In the genomic region with DNA sequence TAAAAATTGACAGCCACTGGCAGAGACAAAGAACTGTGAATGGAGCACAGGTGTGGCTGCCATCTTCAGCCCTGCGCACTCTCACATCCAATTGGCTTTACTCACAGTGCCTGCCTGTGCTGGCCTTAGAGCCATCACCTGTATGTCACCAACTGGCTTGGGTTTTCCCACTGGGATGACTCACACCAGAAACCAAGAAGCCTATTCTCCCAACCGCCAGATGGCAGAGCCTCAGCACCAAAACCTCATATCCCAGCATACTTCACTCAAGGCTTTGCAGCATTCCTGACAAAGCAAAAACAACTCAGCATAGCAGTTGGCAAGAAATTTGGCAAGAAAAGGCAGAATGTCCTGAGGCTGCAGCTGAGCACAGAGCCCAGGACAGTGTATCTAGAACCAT, we compare ENCODE assay signal across 8 mouse cellular contexts. TPM values are rescaled to one million over a fixed set of nuclear protein-coding genes. Genes with fewer than 3 reads are reported as not detected.
DNase-seq lines count a peak whose midpoint lies in the region; ATAC-seq and TF ChIP-seq lines count a peak whose summit lies in the region.

No protein-coding gene starts in this region.

- H3K4me3 ChIP-seq in forebrain, embryonic 14.5 days (ENCODE audit: low read depth, low read length) = no peak overlapping the region
- H3K4me3 ChIP-seq in forebrain, embryonic 10.5 days = no peak overlapping the region

- peak; percentile 46 for DNase-seq in forebrain, embryonic 14.5 days (ENCODE audit: low spot score)
- no peak for DNase-seq in forebrain, embryonic 10.5 days (ENCODE audit: extremely low spot score, low spot score)
- DNase-seq in 3T3-L1 (ENCODE audit: low read depth, low spot score) = peak; percentile 94
- peak; percentile 63 for DNase-seq in brain, embryonic 14.5 days (ENCODE audit: low read depth)
- peak; percentile 48 to 66 for DNase-seq in layer of hippocampus, adult 8-10 months (ENCODE audit: low spot score in 2 of 2)
- no peak for DNase-seq in embryo, embryonic 10.5 days (ENCODE audit: low spot score)
- DNase-seq in thymus, postnatal 36 days = no peak

- no peak for TF ChIP-seq POLR2A in brain, embryonic 14.5 days (IDR thresholded peaks at IDR 0.05; ENCODE audit: borderline replicate concordance, extremely low read depth, insufficient read depth, insufficient read length, poor library complexity, severe bottlenecking)

- no peak overlapping the region for H3K4me2 ChIP-seq in forebrain, embryonic 14.5 days (ENCODE audit: low read length)

- H3K36me3 ChIP-seq in forebrain, embryonic 14.5 days (ENCODE audit: control insufficient read depth, insufficient read depth, low read length) = peaks cover 85% of the 10 kb centered on the region
- peaks cover 98% of the 10 kb centered on the region for H3K36me3 ChIP-seq in forebrain, embryonic 10.5 days (replicated peaks)

- H3K27me3 ChIP-seq in forebrain, embryonic 14.5 days (replicated peaks; ENCODE audit: control insufficient read depth, insufficient read depth, low read length) = no peaks in the 10 kb centered on the region
- no peaks in the 10 kb centered on the region for H3K27me3 ChIP-seq in forebrain, embryonic 10.5 days (ENCODE audit: poor library complexity, severe bottlenecking)

- whole genome bisulfite sequencing in forebrain, embryonic 14.5 days = 83% methylated on average over 2 of the region's 2 CpGs
- 88% methylated on average over 2 of the region's 2 CpGs for WGBS in forebrain, embryonic 10.5 days

- no peak overlapping the region for H3K9ac ChIP-seq in forebrain, embryonic 14.5 days (ENCODE audit: low read length)

- no peaks in the 10 kb centered on the region for H3K9me3 ChIP-seq in forebrain, embryonic 14.5 days (replicated peaks; ENCODE audit: control insufficient read depth, low read length)
- H3K9me3 ChIP-seq in forebrain, embryonic 10.5 days = no peaks in the 10 kb centered on the region

- peak; percentile 54; the same call in 1 of the 2 replicates for ATAC-seq in forebrain, embryonic 14.5 days
- no peak for ATAC-seq in granulocyte monocyte progenitor cell, adult 5-6 weeks (replicated peaks; ENCODE audit: poor library complexity, severe bottlenecking)

- peak overlapping the region; percentile 36; the same call in 1 of the 2 replicates for H3K27ac ChIP-seq in forebrain, embryonic 14.5 days (ENCODE audit: low read depth, low read length)
- no peak overlapping the region for H3K27ac ChIP-seq in forebrain, embryonic 10.5 days

- no peak for TF ChIP-seq CTCF in brain, embryonic 14.5 days (IDR thresholded peaks at IDR 0.05; ENCODE audit: borderline replicate concordance, extremely low read depth, insufficient read depth, insufficient read length)

- H3K4me1 ChIP-seq in forebrain, embryonic 14.5 days (ENCODE audit: control insufficient read depth, insufficient read depth, low read length) = no peaks in the 10 kb centered on the region
- H3K4me1 ChIP-seq in forebrain, embryonic 10.5 days = peaks cover 3% of the 10 kb centered on the region; the same call in 1 of the 2 replicates

RNA-seq across cellular contexts. Expression of a gene that starts 48.2 kb away (rescaled TPM):
- 116 and 164 TPM in 2 replicates for polyA plus RNA-seq in forebrain, embryonic 14.5 days (2014; fragmentation: Nextera tagmentation; extraction: Ambion mirVana)
- polyA plus RNA-seq in forebrain, embryonic 10.5 days (2016; fragmentation: Nextera tagmentation; extraction: Ambion mirVana) = 134 and 144 TPM in 2 replicates
- 142 and 175 TPM in 2 replicates for polyA plus RNA-seq in brain, embryonic 14.5 days (2012; rRNA removed)
- total RNA-seq in layer of hippocampus, adult 8-10 months (2022) = 100 to 1,000 TPM; 144 to 183 (median 161) TPM
- total RNA-seq in granulocyte monocyte progenitor cell, adult 5-6 weeks (2014; fragmentation: Nextera tagmentation) = 30.9 and 43.3 TPM in 2 replicates
- 33.3 and 43.6 TPM in 2 replicates for total RNA-seq in granulocyte monocyte progenitor cell, adult 5-6 weeks (2017)

RNA-seq across cellular contexts. Expression of a gene that starts 52.1 kb away (rescaled TPM):
- polyA plus RNA-seq in forebrain, embryonic 14.5 days (2014; fragmentation: Nextera tagmentation; extraction: Ambion mirVana) = 8.5 and 9.7 TPM in 2 replicates
- polyA plus RNA-seq in forebrain, embryonic 10.5 days (2016; fragmentation: Nextera tagmentation; extraction: Ambion mirVana) = 12.4 and 14.6 TPM in 2 replicates
- polyA plus RNA-seq in brain, embryonic 14.5 days (2012; rRNA removed) = 4.9 and 6.3 TPM in 2 replicates
- 1 to 10 TPM; 7.1 to 8.1 (median 7.7) TPM for total RNA-seq in layer of hippocampus, adult 8-10 months (2022)
- 14.1 and 21.9 TPM in 2 replicates for total RNA-seq in granulocyte monocyte progenitor cell, adult 5-6 weeks (2014; fragmentation: Nextera tagmentation)
- 23.0 and 23.8 TPM in 2 replicates for total RNA-seq in granulocyte monocyte progenitor cell, adult 5-6 weeks (2017)

RNA-seq across cellular contexts. Expression of a gene that starts 52.6 kb away (rescaled TPM):
- polyA plus RNA-seq in forebrain, embryonic 14.5 days (2014; fragmentation: Nextera tagmentation; extraction: Ambion mirVana) = 38.9 and 43.7 TPM in 2 replicates
- 88.0 and 89.4 TPM in 2 replicates for polyA plus RNA-seq in forebrain, embryonic 10.5 days (2016; fragmentation: Nextera tagmentation; extraction: Ambion mirVana)
- 50.9 and 67.7 TPM in 2 replicates for polyA plus RNA-seq in brain, embryonic 14.5 days (2012; rRNA removed)
- total RNA-seq in layer of hippocampus, adult 8-10 months (2022) = 10 to 100 TPM; 32.3 to 47.9 (median 41.5) TPM
- total RNA-seq in granulocyte monocyte progenitor cell, adult 5-6 weeks (2014; fragmentation: Nextera tagmentation) = 48.4 and 60.8 TPM in 2 replicates
- total RNA-seq in granulocyte monocyte progenitor cell, adult 5-6 weeks (2017) = 27.0 and 36.1 TPM in 2 replicates

Comparison
In these comparisons a context has a peak if more than half of its experiments do, and no peak if none do; other contexts are left out.
1. DNase-seq: peak in forebrain, embryonic 14.5 days (single experiment), 3T3-L1 (single experiment), brain, embryonic 14.5 days (single experiment) and layer of hippocampus, adult 8-10 months (2 of 2); none in forebrain, embryonic 10.5 days (single experiment), embryo, embryonic 10.5 days (single experiment) and thymus, postnatal 36 days (0 of 2).